Mouse (Mus musculus) kidney, embryonic 16.5 days (tissue): ENCODE measurements at regions not wholly inside any gene's neighbourhood (a gene's known extent, or its start where the extent isn't known, plus 50 kb on each side); places are given as distances from the start of the nearest gene placed in this dataset.

Experiments used
- ATAC-seq: fragments of 200-750 bp; cut with Nextera tagmentation; 2 replicates; pipeline ENCODE4 v1.8.0; 2017; ENCODE audit warnings: moderate TSS enrichment; ENCODE audit not compliant: low FRiP score, low TSS enrichment
- H3K27ac ChIP-seq: fragments of 300-500 bp; sonication (generic); 2 replicates; pipeline ENCODE4 v1.5.1; 2014; ENCODE audit warnings: low read length
- H3K27me3 ChIP-seq: fragments of 300-500 bp; sonication (generic); 2 replicates; pipeline ENCODE4 v1.6.1; 2014; ENCODE audit warnings: low read length, control low read depth, mixed read lengths; ENCODE audit not compliant: insufficient read depth
- H3K36me3 ChIP-seq: fragments of 300-500 bp; sonication (generic); 2 replicates; pipeline ENCODE4 v1.6.1; 2014; ENCODE audit warnings: low read length, control low read depth, mixed read lengths; ENCODE audit not compliant: insufficient read depth
- H3K4me1 ChIP-seq: fragments of 300-500 bp; sonication (generic); 2 replicates; pipeline ENCODE4 v1.6.1; 2014; ENCODE audit warnings: low read length, control low read depth, mixed read lengths; ENCODE audit not compliant: insufficient read depth
- H3K4me2 ChIP-seq: fragments of 300-500 bp; sonication (generic); replicated peaks from 2 replicates; pipeline ENCODE4 v1.6.1; 2014; ENCODE audit warnings: low read depth, low read length
- H3K4me3 ChIP-seq: fragments of 300-500 bp; sonication (generic); 2 replicates; pipeline ENCODE4 v1.5.1; 2014; ENCODE audit warnings: mild to moderate bottlenecking, low read length
- H3K9ac ChIP-seq: fragments of 300-500 bp; sonication (generic); replicated peaks from 2 replicates; pipeline ENCODE4 v1.6.1; 2014; ENCODE audit warnings: low read length
- H3K9me3 ChIP-seq: fragments of 300-500 bp; sonication (generic); 2 replicates; pipeline ENCODE4 v1.6.1; 2016; ENCODE audit warnings: low read length, control low read depth
- WGBS: fragments of 180-500 bp; shearing (Covaris S2); extraction: QIAGEN DNeasy Blood & Tissue Kit; methylation state at CpG from one replicate; pipeline ENCODE4 v1.1.7; 2014; 5-methylcytosine and 5-hydroxymethylcytosine counted together

DNA sequence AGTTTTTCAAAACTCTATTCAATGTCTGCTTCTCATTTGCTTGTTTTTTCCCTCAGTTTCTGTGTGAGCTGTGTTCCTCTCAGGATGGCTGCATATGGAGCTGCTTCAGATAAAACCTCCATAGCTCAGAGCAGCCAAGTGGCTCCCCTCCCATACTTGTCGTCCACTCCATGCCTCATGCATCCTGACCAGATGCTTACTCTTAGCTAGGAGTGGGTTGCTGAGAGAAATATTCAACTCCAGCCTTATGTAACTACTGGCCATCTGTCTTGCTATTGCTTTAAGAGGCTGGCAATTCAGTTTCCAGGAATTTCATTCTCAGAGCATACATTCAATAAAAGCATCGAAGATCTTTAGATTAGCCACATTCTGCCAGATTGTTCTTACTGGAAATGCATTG is 907.1 kb upstream of the Slc10a2 start:
- no peak overlapping the region for H3K4me2 ChIP-seq
- H3K9me3 ChIP-seq = no peaks in the 10 kb centered on the region
- H3K4me3 ChIP-seq = no peak overlapping the region
- H3K9ac ChIP-seq = no peak overlapping the region
- no peaks in the 10 kb centered on the region for H3K27me3 ChIP-seq
- H3K36me3 ChIP-seq = no peaks in the 10 kb centered on the region
- H3K27ac ChIP-seq = no peak overlapping the region
- H3K4me1 ChIP-seq = no peaks in the 10 kb centered on the region
- 71% methylated on average over 2 of the region's 2 CpGs for WGBS
- no peak for ATAC-seq

DNA sequence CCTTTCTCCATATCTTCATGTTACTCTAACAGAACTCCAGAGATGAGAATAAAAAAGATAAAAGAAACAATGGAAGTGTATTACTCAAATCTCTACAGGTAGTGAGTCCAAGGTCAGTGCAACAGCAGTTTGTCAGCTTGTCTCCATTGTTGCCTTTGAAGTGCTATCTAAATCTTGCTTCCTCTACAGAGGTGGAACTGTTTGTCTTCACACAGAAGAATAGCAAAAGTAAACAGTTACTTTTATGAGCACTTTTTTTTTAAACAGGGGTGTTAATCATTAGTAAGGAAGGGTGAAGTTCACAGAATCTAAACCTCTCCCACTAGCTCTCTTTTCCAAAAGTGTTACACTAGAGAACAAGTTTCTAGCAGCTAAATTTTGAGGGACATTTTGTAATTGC is 906.0 kb upstream of the Slc10a2 start:
- H3K27ac ChIP-seq = no peak overlapping the region
- no peaks in the 10 kb centered on the region for H3K36me3 ChIP-seq
- no peaks in the 10 kb centered on the region for H3K9me3 ChIP-seq
- H3K4me1 ChIP-seq = no peaks in the 10 kb centered on the region
- H3K27me3 ChIP-seq = no peaks in the 10 kb centered on the region
- ATAC-seq = no peak
- no peak overlapping the region for H3K9ac ChIP-seq
- H3K4me2 ChIP-seq = no peak overlapping the region
- no peak overlapping the region for H3K4me3 ChIP-seq

DNA sequence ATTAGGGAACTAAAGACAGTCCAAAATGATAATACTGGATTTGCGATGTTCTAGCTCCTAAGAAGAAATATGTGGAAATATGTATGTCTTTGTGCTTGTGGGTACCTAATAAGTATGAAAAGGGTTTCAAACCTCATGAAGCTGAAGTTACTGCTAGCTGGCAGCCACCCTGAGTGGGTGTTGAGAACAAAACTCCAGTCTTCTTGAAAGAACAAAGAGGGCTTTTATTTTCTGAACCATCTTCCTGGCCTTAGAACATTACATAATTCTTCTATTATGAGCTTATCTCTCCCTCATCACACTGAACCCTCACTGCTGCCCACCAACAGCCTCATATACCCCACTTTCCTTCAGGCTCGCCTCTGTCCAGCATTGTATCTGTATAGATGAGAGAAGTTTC is 905.6 kb upstream of the Slc10a2 start:
- Histone ChIP-seq H3K4me3 (no peak overlapping the region), H3K9ac (no peak overlapping the region), H3K27ac (no peak overlapping the region), H3K4me1 (no peaks in the 10 kb centered on the region), H3K4me2 (no peak overlapping the region), H3K9me3 (no peaks in the 10 kb centered on the region), H3K36me3 (no peaks in the 10 kb centered on the region), H3K27me3 (no peaks in the 10 kb centered on the region)
- ATAC-seq = no peak
- WGBS = 78% methylated on average over 2 of the region's 2 CpGs

DNA sequence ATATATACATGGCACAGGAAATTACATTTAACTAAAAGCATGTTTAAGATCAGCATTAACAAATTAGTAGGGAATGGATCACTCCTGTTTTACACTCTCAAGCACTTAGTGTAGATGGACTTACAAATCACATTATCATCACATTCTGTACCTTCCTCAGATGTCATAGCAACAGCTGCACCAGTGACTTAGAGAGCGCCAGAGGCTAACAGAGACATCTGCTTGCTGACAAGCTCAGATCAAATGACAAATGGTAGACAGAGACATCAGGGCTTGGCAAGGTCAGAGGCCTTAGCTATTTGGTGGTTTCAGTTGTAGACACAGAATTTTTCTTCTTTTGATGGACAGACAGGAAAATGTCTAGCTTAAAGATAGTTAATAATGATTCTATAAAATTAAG is 897.5 kb upstream of the Slc10a2 start:
- Histone ChIP-seq H3K27me3 (no peaks in the 10 kb centered on the region), H3K36me3 (no peaks in the 10 kb centered on the region), H3K4me2 (no peak overlapping the region), H3K27ac (no peak overlapping the region), H3K4me1 (no peaks in the 10 kb centered on the region), H3K4me3 (no peak overlapping the region), H3K9me3 (peaks cover under 1% of the 10 kb centered on the region; the same call in 1 of the 2 replicates), H3K9ac (no peak overlapping the region)
- ATAC-seq = no peak
- 57% methylated on average over 1 of the region's 1 CpGs for WGBS

DNA sequence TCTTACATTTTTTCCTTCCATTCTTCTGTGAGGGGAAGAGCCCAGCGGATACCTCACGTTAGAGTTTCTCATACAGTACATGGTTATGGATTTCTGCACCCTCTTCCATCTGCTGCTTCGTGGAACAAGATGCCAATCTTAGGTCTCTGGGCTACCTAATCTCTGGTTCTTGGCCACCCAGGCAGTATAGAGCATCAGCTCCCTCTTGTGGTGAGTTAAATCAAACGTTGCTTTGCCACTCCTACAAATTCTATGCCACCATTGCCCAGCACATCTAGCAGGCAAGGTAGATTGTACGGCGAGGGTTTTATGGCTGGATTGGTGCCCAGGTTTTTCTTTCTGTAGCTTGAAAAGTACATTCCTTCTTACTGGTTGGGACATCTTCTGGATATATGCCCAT is 889.7 kb upstream of the Slc10a2 start:
- no peak overlapping the region for H3K4me2 ChIP-seq
- 52% methylated on average over 6 of the region's 6 CpGs for WGBS
- H3K4me3 ChIP-seq = no peak overlapping the region
- H3K9me3 ChIP-seq = peaks cover 2% of the 10 kb centered on the region; the same call in 1 of the 2 replicates
- H3K4me1 ChIP-seq = no peaks in the 10 kb centered on the region
- no peaks in the 10 kb centered on the region for H3K36me3 ChIP-seq
- H3K27me3 ChIP-seq = no peaks in the 10 kb centered on the region
- no peak for ATAC-seq
- no peak overlapping the region for H3K9ac ChIP-seq
- H3K27ac ChIP-seq = no peak overlapping the region

DNA sequence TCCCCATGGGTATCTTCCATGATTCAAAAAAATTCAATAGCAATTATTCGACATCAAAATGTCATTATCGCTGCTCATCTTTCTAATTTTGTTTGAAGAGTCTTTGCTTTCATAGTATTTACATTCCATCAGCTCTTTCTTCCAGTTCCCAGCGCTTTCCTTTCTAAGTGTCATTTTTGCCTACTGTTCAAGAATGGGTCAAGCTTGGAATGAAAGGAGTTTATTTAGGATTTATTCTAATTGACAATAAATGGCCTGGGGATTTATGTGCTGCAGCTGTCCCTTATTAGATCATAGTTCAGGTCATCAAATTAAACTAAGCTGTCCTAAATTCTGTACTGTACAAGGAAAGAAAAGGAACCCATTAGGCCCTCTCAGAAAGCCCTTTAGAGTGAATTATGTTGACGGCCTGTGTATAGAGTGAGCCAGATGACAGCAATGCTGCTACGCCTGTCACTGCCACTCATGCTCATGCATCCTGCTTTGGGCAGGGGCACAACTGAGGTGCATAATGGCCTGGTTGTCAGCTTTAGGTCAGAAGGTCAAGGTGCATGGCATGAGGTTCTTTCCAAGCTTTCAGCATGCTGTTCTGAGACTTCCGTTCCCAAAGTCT is 860.4 kb upstream of the Slc10a2 start:
- no peaks in the 10 kb centered on the region for H3K9me3 ChIP-seq
- no peaks in the 10 kb centered on the region for H3K27me3 ChIP-seq
- H3K27ac ChIP-seq = no peak overlapping the region
- WGBS = 76% methylated on average over 6 of the region's 6 CpGs
- H3K36me3 ChIP-seq = no peaks in the 10 kb centered on the region
- no peak overlapping the region for H3K9ac ChIP-seq
- ATAC-seq = no peak
- H3K4me1 ChIP-seq = no peaks in the 10 kb centered on the region
- H3K4me2 ChIP-seq = no peak overlapping the region
- H3K4me3 ChIP-seq = no peak overlapping the region

DNA sequence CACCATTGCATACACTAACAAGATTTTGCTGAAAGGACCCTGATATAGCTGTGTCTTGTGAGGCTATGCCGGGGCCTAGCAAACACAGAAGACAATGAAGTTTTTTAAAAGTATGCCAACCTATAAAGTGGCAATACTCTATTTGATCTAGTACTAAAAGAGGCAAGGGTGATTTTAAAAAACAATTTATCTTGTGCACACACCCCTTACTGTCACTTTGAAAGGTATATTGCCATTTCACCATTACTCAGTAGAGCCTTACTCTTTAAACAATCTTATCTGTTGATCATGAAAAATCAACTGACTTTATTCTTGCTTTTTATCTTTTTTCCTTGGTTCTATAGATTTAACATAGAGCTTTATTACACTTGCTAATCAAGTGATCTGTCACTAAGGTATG is 859.1 kb upstream of the Slc10a2 start:
- no peaks in the 10 kb centered on the region for H3K9me3 ChIP-seq
- H3K4me1 ChIP-seq = no peaks in the 10 kb centered on the region
- no peak overlapping the region for H3K27ac ChIP-seq
- H3K36me3 ChIP-seq = no peaks in the 10 kb centered on the region
- no peaks in the 10 kb centered on the region for H3K27me3 ChIP-seq
- 89% methylated on average over 1 of the region's 1 CpGs for WGBS
- H3K4me2 ChIP-seq = no peak overlapping the region
- ATAC-seq = no peak
- H3K9ac ChIP-seq = no peak overlapping the region
- H3K4me3 ChIP-seq = no peak overlapping the region

DNA sequence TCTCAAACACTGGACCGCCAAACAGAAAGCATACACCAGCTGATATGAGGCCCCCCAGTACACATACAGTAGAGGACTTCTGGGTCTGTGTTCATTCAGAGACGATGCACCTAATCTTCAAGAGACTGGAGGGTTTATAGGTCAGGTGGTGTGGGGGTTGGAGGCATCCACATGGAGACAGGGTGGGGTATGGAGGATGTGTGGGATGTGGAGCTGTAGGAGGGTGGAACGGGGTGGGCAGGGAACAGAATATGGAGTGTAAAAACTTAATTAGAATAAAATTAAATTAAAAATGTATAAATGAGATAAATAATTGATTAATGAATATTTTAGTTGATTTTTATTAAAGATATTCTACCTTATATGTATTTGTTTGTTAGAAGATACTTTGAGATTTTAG is 832.9 kb upstream of the Slc10a2 start:
- H3K9me3 ChIP-seq = no peaks in the 10 kb centered on the region
- ATAC-seq = no peak
- H3K4me3 ChIP-seq = no peak overlapping the region
- H3K27me3 ChIP-seq = no peaks in the 10 kb centered on the region
- no peak overlapping the region for H3K9ac ChIP-seq
- H3K36me3 ChIP-seq = no peaks in the 10 kb centered on the region
- H3K4me2 ChIP-seq = no peak overlapping the region
- H3K27ac ChIP-seq = no peak overlapping the region
- no peaks in the 10 kb centered on the region for H3K4me1 ChIP-seq
- 80% methylated on average over 3 of the region's 3 CpGs for WGBS

DNA sequence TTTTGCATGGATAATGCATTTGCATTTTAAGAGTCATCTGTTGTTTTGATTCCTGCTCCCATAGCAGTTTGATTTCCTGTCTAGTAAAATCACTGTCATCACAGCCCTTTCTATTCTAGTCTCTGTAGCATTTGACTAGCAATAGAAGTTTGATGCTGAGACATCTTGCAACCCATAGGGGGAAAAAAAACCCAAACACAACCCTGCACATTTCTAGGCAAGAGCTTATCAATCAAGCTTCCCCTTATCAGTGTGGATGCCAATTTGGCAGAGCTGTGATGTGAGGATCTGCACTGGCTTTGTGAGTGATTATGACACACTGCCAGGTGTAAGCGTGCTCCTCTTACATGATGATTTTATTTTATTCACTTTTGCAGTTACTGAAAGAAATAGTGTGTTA is 813.0 kb upstream of the Slc10a2 start:
- Histone ChIP-seq H3K9me3 (no peaks in the 10 kb centered on the region), H3K27me3 (no peaks in the 10 kb centered on the region), H3K4me3 (no peak overlapping the region), H3K4me2 (no peak overlapping the region), H3K4me1 (no peaks in the 10 kb centered on the region), H3K9ac (no peak overlapping the region), H3K36me3 (no peaks in the 10 kb centered on the region), H3K27ac (no peak overlapping the region)
- 97% methylated on average over 1 of the region's 1 CpGs for WGBS
- ATAC-seq = no peak
